In the genomic region with DNA sequence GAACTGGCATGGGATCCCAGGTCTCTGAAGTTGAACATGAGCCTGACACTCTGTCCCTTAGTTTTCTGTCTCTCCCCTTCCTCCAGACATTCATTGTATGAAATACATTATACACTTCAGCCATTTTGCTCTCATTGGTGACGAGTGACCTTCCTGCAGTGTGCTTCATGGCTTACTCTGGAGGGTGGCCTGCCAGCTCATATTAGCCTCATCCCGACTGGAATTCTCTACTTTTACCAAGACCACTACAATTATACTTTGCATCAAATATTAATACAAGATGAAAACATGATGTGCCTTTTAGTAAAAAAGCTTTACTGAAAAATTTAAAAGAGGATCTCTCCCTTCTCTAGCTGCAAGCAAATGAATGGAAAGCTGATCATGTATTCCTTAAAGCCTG, we compare ENCODE assay signal across 21 mouse cellular contexts.
A peak's percentile ranks its signal among the peaks of the same experiment; 100 is the strongest.
DNase-seq lines count a peak whose midpoint lies in the region; ATAC-seq and TF ChIP-seq lines count a peak whose summit lies in the region.
"Had no signal": no experiment of that assay in that cellular context is flagged by ENCODE, and none has a peak within 500 bp of the region (broad histone marks: within the 10 kb centered on the region; RNA-seq: fewer than 3 reads in every experiment).

No protein-coding gene starts in this region.

- no peak overlapping the region for H3K4me3 ChIP-seq in limb, embryonic 11.5 days (ENCODE audit: low read depth, low read length)
- H3K4me3 ChIP-seq in limb, embryonic 10.5 days: no peak overlapping the region
- H3K4me3 ChIP-seq in lung, adult 2 months (replicated peaks; ENCODE audit: extremely low read depth, low read depth, low read length): no peak overlapping the region

- no peaks in the 10 kb centered on the region for H3K27me3 ChIP-seq in limb, embryonic 11.5 days (ENCODE audit: control insufficient read depth, insufficient read depth, low read length)
- H3K27me3 ChIP-seq in limb, embryonic 10.5 days (ENCODE audit: low read depth, poor library complexity, severe bottlenecking): no peaks in the 10 kb centered on the region
- H3K27me3 ChIP-seq: CH12.LX, Patski had no signal

- no peak overlapping the region for H3K9ac ChIP-seq in limb, embryonic 11.5 days (ENCODE audit: low read length)

- DNase-seq in limb, embryonic 11.5 days (ENCODE audit: low spot score): no peak
- DNase-seq in limb, embryonic 10.5 days (ENCODE audit: low spot score): no peak
- DNase-seq in retina, embryonic 14.5 days (ENCODE audit: low spot score): peak; percentile 56
- peak; percentile 52 for DNase-seq in retina, postnatal 1 day
- no peak for DNase-seq in lung, postnatal 36 days
- DNase-seq in lung, adult 2 months: no peak
- DNase-seq: adrenal gland, adult 2 months; adrenal gland, adult 8-10 months; adrenal gland, postnatal 10 days; adrenal gland, postnatal 14 days; adrenal gland, postnatal 25 days; adrenal gland, postnatal 36 days; B cell, adult 2 months; cerebellum, adult 11 months; cerebellum, adult 11-12 months; cerebellum, adult 18-20 months had no signal

- 0 out of 2 replicates have a peak, but pooled peaks have one; percentile 21 for ATAC-seq in limb, embryonic 11.5 days (ENCODE audit: insufficient number of reproducible peaks, low FRiP score, low TSS enrichment, low read depth)
- ATAC-seq: activated CD4-positive, CD25-positive, alpha-beta regulatory T cell, adult 4 months; CD4-positive, CD25-positive, alpha-beta regulatory T cell, adult 4 months; Patski had no signal

- H3K4me1 ChIP-seq in limb, embryonic 11.5 days (ENCODE audit: control insufficient read depth, insufficient read depth, low read length): no peaks in the 10 kb centered on the region
- no peaks in the 10 kb centered on the region for H3K4me1 ChIP-seq in limb, embryonic 10.5 days
- H3K4me1 ChIP-seq in lung, adult 2 months (ENCODE audit: control insufficient read depth, insufficient read depth, low read length): no peaks in the 10 kb centered on the region

- no peaks in the 10 kb centered on the region for H3K36me3 ChIP-seq in limb, embryonic 11.5 days (ENCODE audit: control insufficient read depth, insufficient read depth, low read length)
- H3K36me3 ChIP-seq in limb, embryonic 10.5 days: no peaks in the 10 kb centered on the region
- H3K36me3 ChIP-seq: G1E had no signal

- no peak for TF ChIP-seq CTCF in lung, adult 2 months (IDR thresholded peaks at IDR 0.05; ENCODE audit: insufficient read depth, low read length)

- TF ChIP-seq POLR2A in lung, adult 2 months (IDR thresholded peaks at IDR 0.05; ENCODE audit: borderline replicate concordance, extremely low read depth, low read depth, low read length): no peak

- no peak overlapping the region for H3K4me2 ChIP-seq in limb, embryonic 11.5 days (ENCODE audit: low read depth, severe bottlenecking)

- WGBS in limb, embryonic 11.5 days: 81% methylated on average over 2 of the region's 2 CpGs
- WGBS in limb, embryonic 10.5 days: 83% methylated on average over 2 of the region's 2 CpGs
- WGBS in lung, adult 2 months: 89% methylated on average over 2 of the region's 2 CpGs

- H3K9me3 ChIP-seq in limb, embryonic 11.5 days (ENCODE audit: control insufficient read depth, low read length): no peaks in the 10 kb centered on the region
- no peaks in the 10 kb centered on the region for H3K9me3 ChIP-seq in limb, embryonic 10.5 days (replicated peaks)

- H3K27ac ChIP-seq in limb, embryonic 11.5 days (replicated peaks; ENCODE audit: low read depth, low read length): no peak overlapping the region
- H3K27ac ChIP-seq in limb, embryonic 10.5 days: no peak overlapping the region

Comparison
In these comparisons a context has a peak if more than half of its experiments do, and no peak if none do; other contexts are left out.
1. DNase-seq: peak in retina, embryonic 14.5 days (single experiment) and retina, postnatal 1 day (single experiment); none in limb, embryonic 11.5 days (single experiment), limb, embryonic 10.5 days (single experiment), lung, postnatal 36 days (single experiment) and lung, adult 2 months (single experiment).